Mouse (Mus musculus): ENCODE data around the gene Slf2. TPM values are rescaled to one million over a fixed set of nuclear protein-coding genes. Genes with fewer than 3 reads are reported as not detected.

Gene Slf2
- polyA plus RNA-seq, 1 experiment from 2014 or later, result 27.1 TPM

GRCm38 (mm10) chr19:45026958-45027670, 96.2 kb downstream of the Slf2 start:
- Histone ChIP-seq H3K4me3 (ENCODE audit: low read length) (no peak overlapping the region), H3K36me3 (ENCODE audit: control insufficient read depth, insufficient read depth, low read length) (peaks cover 47% of the 10 kb centered on the region), H3K4me2 (ENCODE audit: low read depth, low read length) (no peak overlapping the region), H3K27me3 (ENCODE audit: control insufficient read depth, insufficient read depth, low read depth, low read length) (no peaks in the 10 kb centered on the region), H3K4me1 (replicated peaks; ENCODE audit: control insufficient read depth, insufficient read depth, low read length) (peaks cover 22% of the 10 kb centered on the region), H3K9ac (ENCODE audit: low read length) (no peak overlapping the region), H3K27ac (ENCODE audit: low read length) (no peak overlapping the region), H3K9me3 (ENCODE audit: control insufficient read depth, low read length) (no peaks in the 10 kb centered on the region)
- WGBS, result 59% methylated on average over 6 of the region's 6 CpGs
- ATAC-seq (ENCODE audit: low read depth), result no peak

- no peak overlapping the region for H3K9ac ChIP-seq (ENCODE audit: low read length)
- H3K4me1 ChIP-seq (replicated peaks; ENCODE audit: control insufficient read depth, insufficient read depth, low read length), result peaks cover 29% of the 10 kb centered on the region
- H3K9me3 ChIP-seq (ENCODE audit: control insufficient read depth, low read length), result no peaks in the 10 kb centered on the region
- no peak overlapping the region for H3K4me2 ChIP-seq (ENCODE audit: low read depth, low read length)
- no peak for ATAC-seq (ENCODE audit: low read depth)
- peaks cover 44% of the 10 kb centered on the region for H3K36me3 ChIP-seq (ENCODE audit: control insufficient read depth, insufficient read depth, low read length)
- WGBS, result 80% methylated on average over 6 of the region's 6 CpGs
- H3K27ac ChIP-seq (ENCODE audit: low read length), result no peak overlapping the region; the same call in 1 of the 2 replicates
- H3K27me3 ChIP-seq (ENCODE audit: control insufficient read depth, insufficient read depth, low read depth, low read length), result no peaks in the 10 kb centered on the region
- H3K4me3 ChIP-seq (ENCODE audit: low read length), result no peak overlapping the region
Measured at GRCm38 (mm10) chr19:45027848-45028247, 96.9 kb downstream of the Slf2 start.

GRCm38 (mm10) chr19:45028746-45029145, 97.8 kb downstream of the Slf2 start:
- ATAC-seq (ENCODE audit: low read depth), result no peak
- Histone ChIP-seq H3K4me3 (ENCODE audit: low read length) (no peak overlapping the region), H3K27ac (ENCODE audit: low read length) (no peak overlapping the region), H3K9ac (ENCODE audit: low read length) (no peak overlapping the region), H3K27me3 (ENCODE audit: control insufficient read depth, insufficient read depth, low read depth, low read length) (no peaks in the 10 kb centered on the region), H3K4me2 (ENCODE audit: low read depth, low read length) (no peak overlapping the region), H3K4me1 (replicated peaks; ENCODE audit: control insufficient read depth, insufficient read depth, low read length) (peaks cover 29% of the 10 kb centered on the region), H3K36me3 (ENCODE audit: control insufficient read depth, insufficient read depth, low read length) (peaks cover 38% of the 10 kb centered on the region), H3K9me3 (ENCODE audit: control insufficient read depth, low read length) (no peaks in the 10 kb centered on the region)
- 55% methylated on average over 19 of the region's 19 CpGs for WGBS

GRCm38 (mm10) chr19:45029571-45029970, 98.6 kb downstream of the Slf2 start:
- Histone ChIP-seq H3K27me3 (ENCODE audit: control insufficient read depth, insufficient read depth, low read depth, low read length) (no peaks in the 10 kb centered on the region), H3K4me1 (replicated peaks; ENCODE audit: control insufficient read depth, insufficient read depth, low read length) (peaks cover 29% of the 10 kb centered on the region), H3K9ac (ENCODE audit: low read length) (no peak overlapping the region), H3K9me3 (ENCODE audit: control insufficient read depth, low read length) (no peaks in the 10 kb centered on the region), H3K27ac (ENCODE audit: low read length) (no peak overlapping the region), H3K36me3 (ENCODE audit: control insufficient read depth, insufficient read depth, low read length) (peaks cover 32% of the 10 kb centered on the region), H3K4me3 (ENCODE audit: low read length) (no peak overlapping the region), H3K4me2 (ENCODE audit: low read depth, low read length) (no peak overlapping the region)
- 72% methylated on average over 6 of the region's 9 CpGs for WGBS
- ATAC-seq (ENCODE audit: low read depth), result no peak

DNA sequence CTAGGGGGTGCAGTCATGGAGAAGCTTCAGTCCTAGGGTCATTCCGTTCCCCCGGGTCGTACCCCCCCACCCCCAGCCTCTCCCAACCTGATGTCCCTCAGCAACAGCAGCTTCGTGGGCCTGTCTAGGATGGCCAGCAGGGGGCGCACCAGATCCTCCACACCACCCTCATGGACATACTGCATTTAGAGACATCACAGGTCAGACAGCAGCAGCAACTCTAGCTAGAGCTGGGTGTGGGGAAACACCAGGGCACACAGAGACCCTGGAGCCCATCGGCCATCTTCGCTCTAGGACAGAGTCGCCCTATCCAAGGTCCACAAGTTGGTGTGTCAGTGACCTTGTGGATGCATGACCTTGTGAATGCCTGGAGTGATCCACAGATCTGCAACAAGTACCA, 99.2 kb downstream of the Slf2 start:
- no peak overlapping the region for H3K4me3 ChIP-seq (ENCODE audit: low read length)
- H3K4me2 ChIP-seq (ENCODE audit: low read depth, low read length), result no peak overlapping the region
- peaks cover 29% of the 10 kb centered on the region for H3K4me1 ChIP-seq (replicated peaks; ENCODE audit: control insufficient read depth, insufficient read depth, low read length)
- no peaks in the 10 kb centered on the region for H3K27me3 ChIP-seq (ENCODE audit: control insufficient read depth, insufficient read depth, low read depth, low read length)
- peaks cover 27% of the 10 kb centered on the region for H3K36me3 ChIP-seq (ENCODE audit: control insufficient read depth, insufficient read depth, low read length)
- H3K27ac ChIP-seq (ENCODE audit: low read length), result no peak overlapping the region
- H3K9ac ChIP-seq (ENCODE audit: low read length), result 0 out of 2 replicates have a peak overlapping the region, but pooled peaks have one; percentile 7
- no peaks in the 10 kb centered on the region for H3K9me3 ChIP-seq (ENCODE audit: control insufficient read depth, low read length)
- ATAC-seq (ENCODE audit: low read depth), result peak; percentile 34
- 41% methylated on average over 8 of the region's 8 CpGs for WGBS

- WGBS, result 36% methylated on average over 20 of the region's 20 CpGs
- ATAC-seq (ENCODE audit: low read depth), result peak; percentile 33
Measured at GRCm38 (mm10) chr19:45030746-45031693, 100.1 kb downstream of the Slf2 start.

DNA sequence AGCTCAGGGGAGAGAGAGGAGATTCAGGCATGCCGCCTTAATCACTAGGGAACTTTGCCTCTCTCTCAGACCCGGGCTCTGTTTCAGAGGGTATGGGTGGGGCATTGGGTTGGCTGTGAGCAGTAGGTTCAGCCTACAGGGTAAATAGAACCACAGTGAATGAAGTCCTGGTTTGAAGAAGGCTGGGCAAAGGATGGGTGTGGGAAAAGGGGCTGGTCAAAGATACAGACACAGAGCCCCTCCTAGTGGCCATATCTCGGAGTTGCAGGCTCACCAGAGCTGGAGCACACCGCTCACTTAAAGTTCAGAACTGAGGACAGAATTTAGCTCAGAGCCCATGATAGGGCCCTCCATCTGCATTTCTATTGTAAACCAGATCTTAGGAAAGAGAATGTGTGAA, 100.8 kb downstream of the Slf2 start:
- Histone ChIP-seq H3K27ac (ENCODE audit: low read length) (no peak overlapping the region), H3K4me1 (replicated peaks; ENCODE audit: control insufficient read depth, insufficient read depth, low read length) (peaks cover 29% of the 10 kb centered on the region)

More at GRCm38 (mm10) chr19:45030746-45031693, 100.1 kb downstream of the Slf2 start:
- Histone ChIP-seq H3K36me3 (ENCODE audit: control insufficient read depth, insufficient read depth, low read length) (peaks cover 19% of the 10 kb centered on the region), H3K27ac (ENCODE audit: low read length) (no peak overlapping the region), H3K4me2 (ENCODE audit: low read depth, low read length) (peak overlapping the region; percentile 54), H3K27me3 (ENCODE audit: control insufficient read depth, insufficient read depth, low read depth, low read length) (no peaks in the 10 kb centered on the region), H3K4me3 (ENCODE audit: low read length) (peak overlapping the region; percentile 30), H3K9ac (ENCODE audit: low read length) (peak overlapping the region; percentile 57; the same call in 1 of the 2 replicates), H3K9me3 (ENCODE audit: control insufficient read depth, low read length) (no peaks in the 10 kb centered on the region), H3K4me1 (replicated peaks; ENCODE audit: control insufficient read depth, insufficient read depth, low read length) (peaks cover 29% of the 10 kb centered on the region)

More for the DNA sequence above, 100.8 kb downstream of the Slf2 start:
- H3K4me2 ChIP-seq (ENCODE audit: low read depth, low read length), result no peak overlapping the region
- no peak overlapping the region for H3K4me3 ChIP-seq (ENCODE audit: low read length)
- H3K27me3 ChIP-seq (ENCODE audit: control insufficient read depth, insufficient read depth, low read depth, low read length), result no peaks in the 10 kb centered on the region
- ATAC-seq (ENCODE audit: low read depth), result peak; percentile 69
- no peak overlapping the region for H3K9ac ChIP-seq (ENCODE audit: low read length)
- H3K9me3 ChIP-seq (ENCODE audit: control insufficient read depth, low read length), result no peaks in the 10 kb centered on the region
- WGBS, result 15% methylated on average over 4 of the region's 4 CpGs
- H3K36me3 ChIP-seq (ENCODE audit: control insufficient read depth, insufficient read depth, low read length), result peaks cover 12% of the 10 kb centered on the region

Data from lung, embryonic 16.5 days (tissue).